Mouse (Mus musculus): ENCODE data around the gene Phex.

DNA sequence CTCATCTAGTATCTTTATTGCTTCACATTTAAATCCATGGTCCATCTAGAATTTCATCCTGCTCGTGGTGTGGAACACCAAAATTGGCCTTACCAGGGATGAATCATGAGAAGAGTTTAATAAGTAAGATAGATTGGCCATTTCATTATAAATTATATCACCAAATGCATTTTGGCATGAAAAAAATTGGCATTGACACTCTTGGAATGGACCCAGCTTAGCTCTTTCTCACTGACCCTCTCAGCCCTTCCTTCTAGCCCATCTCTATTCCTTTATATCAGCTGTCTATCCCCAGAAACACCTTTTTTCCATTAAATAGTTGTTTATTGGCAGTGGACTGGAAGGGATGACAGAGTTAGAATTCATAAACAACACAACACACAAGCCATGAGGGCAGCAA, 37.7 kb downstream of the Phex start:
- no peak for TF ChIP-seq CTCF (IDR thresholded peaks at IDR 0.05; ENCODE audit: extremely low read depth, insufficient read depth, insufficient read length, insufficient replicate concordance)
- TF ChIP-seq POLR2A (IDR thresholded peaks at IDR 0.05; ENCODE audit: low read depth, low read length), result no peak

Data from spleen, adult 2 months (tissue).